ENCODE assay signal across 12 mouse cellular contexts in the genomic region with DNA sequence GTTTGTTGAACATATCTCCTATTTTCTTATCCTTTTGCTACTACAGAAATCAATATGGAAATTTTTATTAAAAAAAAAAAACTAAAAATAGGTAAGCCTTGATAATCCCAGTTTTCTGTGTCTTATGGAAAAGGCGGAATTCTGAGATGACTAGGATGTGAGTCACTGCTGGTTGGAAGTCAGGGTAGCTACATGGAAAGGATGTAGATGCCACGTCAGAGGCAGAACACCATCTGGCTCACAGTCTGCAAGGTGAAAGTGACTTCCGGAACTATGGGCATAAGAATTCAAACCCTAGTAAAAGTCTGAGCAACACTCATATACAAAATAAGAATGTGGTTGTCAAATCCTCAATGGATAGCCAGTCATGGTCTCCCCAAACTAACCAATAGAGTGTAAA.
"Had no signal": no experiment of that assay in that cellular context is flagged by ENCODE, and none has a peak within 500 bp of the region (broad histone marks: within the 10 kb centered on the region; RNA-seq: fewer than 3 reads in every experiment).

No protein-coding gene starts in this region.

- DNase-seq: gastrocnemius, postnatal 10 days; gastrocnemius, postnatal 25 days; heart, adult 2 months; heart, postnatal 14 days; heart, postnatal 36 days; kidney, adult 11 months; kidney, adult 2 months; kidney, adult 9 months; kidney, postnatal 14 days; kidney, postnatal 4 days; liver; liver, embryonic 13.5 days had no signal
